Mouse (Mus musculus): ENCODE measurements around the gene Osbpl10. TPM values are rescaled to one million over a fixed set of nuclear protein-coding genes. Genes with fewer than 3 reads are reported as not detected.

The Osbpl10 gene
- polyA plus RNA-seq, 1 experiment = 4.2 TPM

- TF ChIP-seq CTCF (IDR thresholded peaks at IDR 0.05; ENCODE audit: control insufficient read depth, insufficient read depth, insufficient read length) = no peak
- no peak for TF ChIP-seq FOSL1 (IDR thresholded peaks at IDR 0.05; ENCODE audit: insufficient read depth, low read length, poor library complexity, severe bottlenecking)
- no peak for TF ChIP-seq MAX (IDR thresholded peaks at IDR 0.05)
- no peak for TF ChIP-seq CEBPB (IDR thresholded peaks at IDR 0.05; ENCODE audit: low read depth)
- TF ChIP-seq MYOD1 (IDR thresholded peaks at IDR 0.05; ENCODE audit: control insufficient read depth, insufficient read length, low read depth) = no peak
- no peak for TF ChIP-seq USF1 (IDR thresholded peaks at IDR 0.05; ENCODE audit: low read depth)
- no peak for TF ChIP-seq MYOG (IDR thresholded peaks at IDR 0.05; ENCODE audit: control insufficient read depth, extremely low read depth, insufficient read length)
- no peaks in the 10 kb centered on the region for H3K79me3 ChIP-seq (ENCODE audit: low read depth)
- no peaks in the 10 kb centered on the region for H3K79me2 ChIP-seq (ENCODE audit: control insufficient read depth, insufficient read depth)
- no peak overlapping the region for H3ac ChIP-seq (ENCODE audit: control insufficient read depth, insufficient read length, low read depth)
- H3K36me3 ChIP-seq (ENCODE audit: control insufficient read depth, insufficient read depth) = peaks cover 35% of the 10 kb centered on the region
- H3K27me3 ChIP-seq (ENCODE audit: control insufficient read depth, insufficient read depth, insufficient read length) = no peaks in the 10 kb centered on the region
- H3K4me3 ChIP-seq (ENCODE audit: insufficient read depth, poor library complexity, severe bottlenecking) = no peak overlapping the region
These were observed 261.5 kb downstream of the Osbpl10 start for GRCm38 (mm10) chr9:115239861-115240260.

- H3K79me3 ChIP-seq (ENCODE audit: low read depth) = no peaks in the 10 kb centered on the region
- peaks cover 58% of the 10 kb centered on the region for H3K36me3 ChIP-seq (ENCODE audit: control insufficient read depth, insufficient read depth)
- H3K4me3 ChIP-seq (ENCODE audit: insufficient read depth, poor library complexity, severe bottlenecking) = no peak overlapping the region
- no peak overlapping the region for H3ac ChIP-seq (ENCODE audit: control insufficient read depth, insufficient read length, low read depth)
- H3K27me3 ChIP-seq (ENCODE audit: control insufficient read depth, insufficient read depth, insufficient read length) = no peaks in the 10 kb centered on the region
- TF ChIP-seq MAX (IDR thresholded peaks at IDR 0.05) = no peak
- TF ChIP-seq USF1 (IDR thresholded peaks at IDR 0.05; ENCODE audit: low read depth) = no peak
- no peak for TF ChIP-seq MYOG (IDR thresholded peaks at IDR 0.05; ENCODE audit: control insufficient read depth, extremely low read depth, insufficient read length)
- TF ChIP-seq CEBPB (IDR thresholded peaks at IDR 0.05; ENCODE audit: low read depth) = no peak
- no peak for TF ChIP-seq MYOD1 (IDR thresholded peaks at IDR 0.05; ENCODE audit: control insufficient read depth, insufficient read length, low read depth)
- no peak for TF ChIP-seq FOSL1 (IDR thresholded peaks at IDR 0.05; ENCODE audit: insufficient read depth, low read length, poor library complexity, severe bottlenecking)
- TF ChIP-seq CTCF (IDR thresholded peaks at IDR 0.05; ENCODE audit: control insufficient read depth, insufficient read depth, insufficient read length) = no peak
- no peaks in the 10 kb centered on the region for H3K79me2 ChIP-seq (ENCODE audit: control insufficient read depth, insufficient read depth)
These were observed 265.3 kb downstream of the Osbpl10 start for GRCm38 (mm10) chr9:115243630-115244029.

GRCm38 (mm10) chr9:115245092-115245491 is 266.7 kb downstream of the Osbpl10 start:
- H3ac ChIP-seq (ENCODE audit: control insufficient read depth, insufficient read length, low read depth) = no peak overlapping the region
- H3K79me2 ChIP-seq (ENCODE audit: control insufficient read depth, insufficient read depth) = no peaks in the 10 kb centered on the region
- no peak for TF ChIP-seq MYOD1 (IDR thresholded peaks at IDR 0.05; ENCODE audit: control insufficient read depth, insufficient read length, low read depth)
- TF ChIP-seq CTCF (IDR thresholded peaks at IDR 0.05; ENCODE audit: control insufficient read depth, insufficient read depth, insufficient read length) = no peak
- no peak for TF ChIP-seq MYOG (IDR thresholded peaks at IDR 0.05; ENCODE audit: control insufficient read depth, extremely low read depth, insufficient read length)
- no peak for TF ChIP-seq CEBPB (IDR thresholded peaks at IDR 0.05; ENCODE audit: low read depth)
- TF ChIP-seq FOSL1 (IDR thresholded peaks at IDR 0.05; ENCODE audit: insufficient read depth, low read length, poor library complexity, severe bottlenecking) = no peak
- TF ChIP-seq MAX (IDR thresholded peaks at IDR 0.05) = no peak
- no peak for TF ChIP-seq USF1 (IDR thresholded peaks at IDR 0.05; ENCODE audit: low read depth)
- no peaks in the 10 kb centered on the region for H3K27me3 ChIP-seq (ENCODE audit: control insufficient read depth, insufficient read depth, insufficient read length)
- H3K36me3 ChIP-seq (ENCODE audit: control insufficient read depth, insufficient read depth) = peaks cover 62% of the 10 kb centered on the region
- no peak overlapping the region for H3K4me3 ChIP-seq (ENCODE audit: insufficient read depth, poor library complexity, severe bottlenecking)
- no peaks in the 10 kb centered on the region for H3K79me3 ChIP-seq (ENCODE audit: low read depth)

GRCm38 (mm10) chr9:115249145-115249544 is 270.8 kb downstream of the Osbpl10 start:
- no peak for TF ChIP-seq MYOG (IDR thresholded peaks at IDR 0.05; ENCODE audit: control insufficient read depth, extremely low read depth, insufficient read length)
- Histone ChIP-seq H3K4me3 (ENCODE audit: insufficient read depth, poor library complexity, severe bottlenecking) (no peak overlapping the region), H3K27me3 (ENCODE audit: control insufficient read depth, insufficient read depth, insufficient read length) (no peaks in the 10 kb centered on the region), H3K36me3 (ENCODE audit: control insufficient read depth, insufficient read depth) (peaks cover 57% of the 10 kb centered on the region), H3ac (ENCODE audit: control insufficient read depth, insufficient read length, low read depth) (no peak overlapping the region), H3K79me2 (ENCODE audit: control insufficient read depth, insufficient read depth) (no peaks in the 10 kb centered on the region), H3K79me3 (ENCODE audit: low read depth) (no peaks in the 10 kb centered on the region)

GRCm38 (mm10) chr9:115257733-115258286 is 279.4 kb downstream of the Osbpl10 start:
- H3K4me3 ChIP-seq (ENCODE audit: insufficient read depth, poor library complexity, severe bottlenecking) = no peak overlapping the region
- H3K79me3 ChIP-seq (ENCODE audit: low read depth) = peaks cover 2% of the 10 kb centered on the region
- H3K27me3 ChIP-seq (ENCODE audit: control insufficient read depth, insufficient read depth, insufficient read length) = no peaks in the 10 kb centered on the region
- TF ChIP-seq FOSL1 (IDR thresholded peaks at IDR 0.05; ENCODE audit: insufficient read depth, low read length, poor library complexity, severe bottlenecking) (no peak), MYOG (IDR thresholded peaks at IDR 0.05; ENCODE audit: control insufficient read depth, extremely low read depth, insufficient read length) (no peak), USF1 (IDR thresholded peaks at IDR 0.05; ENCODE audit: low read depth) (no peak), CTCF (IDR thresholded peaks at IDR 0.05; ENCODE audit: control insufficient read depth, insufficient read depth, insufficient read length) (no peak), MAX (IDR thresholded peaks at IDR 0.05) (no peak), CEBPB (IDR thresholded peaks at IDR 0.05; ENCODE audit: low read depth) (no peak), MYOD1 (IDR thresholded peaks at IDR 0.05; ENCODE audit: control insufficient read depth, insufficient read length, low read depth) (no peak)
- peaks cover 4% of the 10 kb centered on the region for H3K36me3 ChIP-seq (ENCODE audit: control insufficient read depth, insufficient read depth)
- peaks cover 5% of the 10 kb centered on the region for H3K79me2 ChIP-seq (ENCODE audit: control insufficient read depth, insufficient read depth)
- H3ac ChIP-seq (ENCODE audit: control insufficient read depth, insufficient read length, low read depth) = no peak overlapping the region

- Histone ChIP-seq H3K79me3 (ENCODE audit: low read depth) (peaks cover 2% of the 10 kb centered on the region), H3K79me2 (ENCODE audit: control insufficient read depth, insufficient read depth) (peaks cover 5% of the 10 kb centered on the region), H3K4me3 (ENCODE audit: insufficient read depth, poor library complexity, severe bottlenecking) (no peak overlapping the region), H3K27me3 (ENCODE audit: control insufficient read depth, insufficient read depth, insufficient read length) (no peaks in the 10 kb centered on the region), H3ac (ENCODE audit: control insufficient read depth, insufficient read length, low read depth) (no peak overlapping the region), H3K36me3 (ENCODE audit: control insufficient read depth, insufficient read depth) (peaks cover 4% of the 10 kb centered on the region)
- no peak for TF ChIP-seq CEBPB (IDR thresholded peaks at IDR 0.05; ENCODE audit: low read depth)
- no peak for TF ChIP-seq CTCF (IDR thresholded peaks at IDR 0.05; ENCODE audit: control insufficient read depth, insufficient read depth, insufficient read length)
- no peak for TF ChIP-seq FOSL1 (IDR thresholded peaks at IDR 0.05; ENCODE audit: insufficient read depth, low read length, poor library complexity, severe bottlenecking)
- no peak for TF ChIP-seq MYOG (IDR thresholded peaks at IDR 0.05; ENCODE audit: control insufficient read depth, extremely low read depth, insufficient read length)
- no peak for TF ChIP-seq USF1 (IDR thresholded peaks at IDR 0.05; ENCODE audit: low read depth)
- TF ChIP-seq MYOD1 (IDR thresholded peaks at IDR 0.05; ENCODE audit: control insufficient read depth, insufficient read length, low read depth) = no peak
These were observed 281.5 kb downstream of the Osbpl10 start for GRCm38 (mm10) chr9:115259866-115260265.

All from C2C12 (cell line).